Mouse (Mus musculus): ENCODE measurements around the gene Asb6. TPM values are rescaled to one million over a fixed set of nuclear protein-coding genes. Genes with fewer than 3 reads are reported as not detected.

Asb6 gene
- polyA plus RNA-seq, 1 experiment from 2014 or later: 40.4 TPM

DNA sequence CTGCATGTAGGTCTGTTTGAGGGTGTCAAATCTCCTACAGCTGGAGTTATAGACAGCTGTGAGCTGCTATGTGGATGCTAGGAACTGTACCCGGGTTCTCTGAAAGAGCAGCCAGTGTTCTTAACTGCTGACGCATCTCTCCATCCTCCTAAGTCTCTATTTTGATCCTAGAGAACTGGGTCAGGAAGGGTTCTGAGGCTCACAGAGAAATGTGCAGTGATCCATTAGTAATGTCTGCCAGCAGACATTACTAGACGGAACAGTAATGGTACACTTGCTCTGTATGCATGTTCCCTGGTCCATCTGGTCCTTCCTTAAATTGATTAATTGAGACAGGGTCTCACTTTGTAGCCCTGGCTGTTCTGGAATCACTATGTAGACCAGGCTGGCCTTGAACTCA is 30.7 kb downstream of the Asb6 start:
- WGBS: 79% methylated on average over 3 of the region's 3 CpGs
- Histone ChIP-seq H3K4me2 (ENCODE audit: low read depth, severe bottlenecking) (no peak overlapping the region), H3K9ac (ENCODE audit: low read length) (no peak overlapping the region), H3K4me1 (ENCODE audit: control insufficient read depth, insufficient read depth, low read length) (peaks cover 29% of the 10 kb centered on the region), H3K27ac (replicated peaks; ENCODE audit: low read depth, low read length) (no peak overlapping the region), H3K4me3 (ENCODE audit: low read depth, low read length) (no peak overlapping the region), H3K27me3 (ENCODE audit: control insufficient read depth, insufficient read depth, low read length) (peaks cover 7% of the 10 kb centered on the region; the same call in 1 of the 2 replicates), H3K36me3 (ENCODE audit: control insufficient read depth, insufficient read depth, low read length) (no peaks in the 10 kb centered on the region), H3K9me3 (ENCODE audit: control insufficient read depth, low read length) (no peaks in the 10 kb centered on the region)
- ATAC-seq (ENCODE audit: insufficient number of reproducible peaks, low FRiP score, low TSS enrichment, low read depth): no peak
- DNase-seq (ENCODE audit: low spot score): no peak

DNA sequence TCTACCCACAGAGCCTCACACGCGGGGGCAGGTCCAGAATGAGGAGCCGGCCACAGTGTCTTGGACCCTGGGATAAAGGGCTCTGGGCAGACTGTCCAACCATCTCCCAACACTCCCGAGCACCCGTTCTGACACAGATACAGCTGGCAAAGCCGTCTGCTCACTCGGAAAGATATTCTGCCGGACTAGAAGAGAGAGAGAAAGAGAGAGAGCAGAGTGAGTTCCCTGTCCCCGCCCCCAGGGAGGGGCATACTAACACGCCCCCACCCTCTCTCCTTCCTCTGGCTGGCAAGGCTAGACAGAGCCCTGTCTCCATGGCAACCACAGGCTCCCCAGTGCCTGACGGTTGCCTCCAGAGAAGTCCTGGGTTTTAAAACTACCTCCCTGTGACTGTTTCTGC is 33.8 kb downstream of the Asb6 start:
- peak overlapping the region; percentile 64; the same call in 1 of the 2 replicates for H3K27ac ChIP-seq (replicated peaks; ENCODE audit: low read depth, low read length)
- H3K4me1 ChIP-seq (ENCODE audit: control insufficient read depth, insufficient read depth, low read length): peaks cover 27% of the 10 kb centered on the region
- WGBS: 5% methylated on average over 11 of the region's 11 CpGs

DNA sequence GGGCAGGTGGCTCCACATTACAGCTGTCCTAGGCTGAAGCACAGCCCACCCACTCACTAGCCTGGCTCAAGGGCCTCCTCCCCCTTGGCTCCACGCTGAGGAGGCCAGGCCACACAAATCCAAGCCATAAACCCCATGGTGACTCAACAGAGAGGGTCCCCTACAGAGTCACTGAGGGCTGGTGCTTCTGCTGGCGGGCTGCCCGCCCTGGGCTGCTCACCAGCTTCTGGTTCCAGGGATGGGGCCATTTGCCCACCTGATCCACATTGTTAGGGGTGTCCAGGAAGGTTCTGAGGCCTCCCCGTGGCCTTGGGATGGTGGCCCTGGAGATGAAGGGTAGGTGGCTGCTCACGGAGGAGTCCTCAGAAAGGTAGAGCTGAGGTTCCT is 34.3 kb downstream of the Asb6 start:
- WGBS: 45% methylated on average over 5 of the region's 5 CpGs
- DNase-seq (ENCODE audit: low spot score): no peak
- no peaks in the 10 kb centered on the region for H3K9me3 ChIP-seq (ENCODE audit: control insufficient read depth, low read length)
- peak overlapping the region; percentile 45 for H3K4me2 ChIP-seq (ENCODE audit: low read depth, severe bottlenecking)
- no peaks in the 10 kb centered on the region for H3K27me3 ChIP-seq (ENCODE audit: control insufficient read depth, insufficient read depth, low read length)
- H3K9ac ChIP-seq (ENCODE audit: low read length): peak overlapping the region; percentile 34; the same call in 1 of the 2 replicates
- no peaks in the 10 kb centered on the region for H3K36me3 ChIP-seq (ENCODE audit: control insufficient read depth, insufficient read depth, low read length)
- ATAC-seq (ENCODE audit: insufficient number of reproducible peaks, low FRiP score, low TSS enrichment, low read depth): no peak
- peaks cover 26% of the 10 kb centered on the region for H3K4me1 ChIP-seq (ENCODE audit: control insufficient read depth, insufficient read depth, low read length)
- 0 out of 2 replicates have a peak overlapping the region, but pooled peaks have one; percentile 1 for H3K4me3 ChIP-seq (ENCODE audit: low read depth, low read length)
- H3K27ac ChIP-seq (replicated peaks; ENCODE audit: low read depth, low read length): peak overlapping the region; percentile 64; the same call in 1 of the 2 replicates

More for the DNA sequence above, 33.8 kb downstream of the Asb6 start:
- no peak overlapping the region for H3K4me3 ChIP-seq (ENCODE audit: low read depth, low read length)
- no peaks in the 10 kb centered on the region for H3K36me3 ChIP-seq (ENCODE audit: control insufficient read depth, insufficient read depth, low read length)
- H3K4me2 ChIP-seq (ENCODE audit: low read depth, severe bottlenecking): peak overlapping the region; percentile 45
- ATAC-seq (ENCODE audit: insufficient number of reproducible peaks, low FRiP score, low TSS enrichment, low read depth) (peak; percentile 69), DNase-seq (ENCODE audit: low spot score) (peak; percentile 88)
- H3K27me3 ChIP-seq (ENCODE audit: control insufficient read depth, insufficient read depth, low read length): peaks cover under 1% of the 10 kb centered on the region; the same call in 1 of the 2 replicates
- H3K9ac ChIP-seq (ENCODE audit: low read length): peak overlapping the region; percentile 34; the same call in 1 of the 2 replicates
- no peaks in the 10 kb centered on the region for H3K9me3 ChIP-seq (ENCODE audit: control insufficient read depth, low read length)

DNA sequence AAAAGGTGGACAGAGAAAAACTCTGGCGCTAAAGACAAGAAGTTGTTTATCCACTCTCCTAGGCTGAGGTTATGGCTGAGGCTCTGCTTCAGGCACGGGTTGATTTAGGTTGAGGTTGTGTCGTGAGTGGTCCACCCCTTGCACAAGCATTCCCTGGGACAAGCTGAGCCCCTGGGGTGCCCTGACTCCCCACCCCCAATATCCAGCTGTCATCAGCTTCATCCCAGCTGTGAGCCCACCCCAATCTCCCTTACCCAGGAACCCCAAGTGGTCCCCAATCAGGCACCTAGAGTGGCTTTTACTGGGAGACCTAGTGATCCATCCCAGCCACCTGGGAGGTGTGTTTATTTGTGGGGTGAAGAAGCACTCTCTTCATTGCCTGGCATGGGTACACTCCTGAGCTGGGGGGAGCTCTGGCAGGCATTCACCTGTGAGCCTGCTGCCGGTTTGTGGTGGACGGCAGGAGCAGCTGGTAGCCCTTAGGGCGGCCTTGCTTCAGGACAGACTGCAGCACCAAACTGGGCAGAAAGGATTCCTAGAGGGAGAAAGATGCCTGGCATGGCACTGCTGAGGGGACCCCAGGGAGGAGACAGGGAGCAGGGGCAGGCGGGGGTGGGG is 34.8 kb downstream of the Asb6 start:
- Histone ChIP-seq H3K9ac (ENCODE audit: low read length) (no peak overlapping the region), H3K36me3 (ENCODE audit: control insufficient read depth, insufficient read depth, low read length) (no peaks in the 10 kb centered on the region), H3K4me1 (ENCODE audit: control insufficient read depth, insufficient read depth, low read length) (peaks cover 26% of the 10 kb centered on the region), H3K27ac (replicated peaks; ENCODE audit: low read depth, low read length) (peak overlapping the region; percentile 64; the same call in 1 of the 2 replicates), H3K4me2 (ENCODE audit: low read depth, severe bottlenecking) (peak overlapping the region; percentile 53), H3K4me3 (ENCODE audit: low read depth, low read length) (no peak overlapping the region; the same call in 1 of the 2 replicates), H3K27me3 (ENCODE audit: control insufficient read depth, insufficient read depth, low read length) (no peaks in the 10 kb centered on the region), H3K9me3 (ENCODE audit: control insufficient read depth, low read length) (no peaks in the 10 kb centered on the region)
- ATAC-seq (ENCODE audit: insufficient number of reproducible peaks, low FRiP score, low TSS enrichment, low read depth): no peak
- DNase-seq (ENCODE audit: low spot score): no peak
- WGBS: 59% methylated on average over 7 of the region's 7 CpGs

DNA sequence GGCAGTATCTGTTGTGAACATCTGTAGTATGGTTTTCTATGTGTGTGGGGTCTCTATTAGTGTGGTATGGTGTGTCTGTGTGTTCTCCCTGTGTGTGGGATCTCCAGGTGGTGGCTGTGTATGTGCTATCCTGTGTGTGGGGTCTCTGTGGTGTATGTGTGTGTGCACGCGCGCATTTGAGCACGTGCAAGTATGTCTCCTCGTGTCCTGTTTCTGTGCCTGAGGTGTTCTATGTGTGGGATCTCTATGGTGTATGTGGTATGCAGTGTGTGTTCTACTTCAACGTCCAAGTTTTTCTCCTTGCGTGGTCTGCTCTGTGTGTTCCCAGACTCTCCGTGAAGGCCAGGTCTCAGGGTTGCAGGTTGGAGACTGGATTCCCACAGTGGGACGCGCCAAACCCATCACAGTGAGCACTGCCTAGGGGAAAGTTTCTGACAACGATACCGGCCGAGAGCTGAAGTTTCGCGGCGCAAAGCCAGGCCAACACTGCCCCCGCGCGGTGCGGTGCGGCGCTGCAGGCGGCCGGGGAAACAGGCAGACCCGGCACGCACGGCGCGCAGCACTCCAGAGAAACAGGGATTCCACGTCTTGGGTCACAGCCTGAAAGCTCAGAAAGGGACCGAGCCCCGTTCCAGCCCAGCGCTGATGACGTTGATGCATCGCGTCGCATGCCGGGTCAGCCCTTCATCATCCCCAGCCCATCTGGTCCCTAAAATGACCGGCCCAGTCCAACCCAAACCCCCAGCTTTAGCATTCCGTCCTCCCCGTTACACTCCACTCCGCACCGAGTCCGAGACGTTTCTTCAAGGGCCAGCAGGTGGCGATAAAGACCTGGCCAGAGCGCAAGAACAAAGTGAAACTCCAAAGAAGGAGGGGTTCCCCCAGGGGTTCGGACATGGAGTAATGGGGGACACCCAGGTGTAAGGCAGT is 35.7 kb downstream of the Asb6 start:
- DNase-seq (ENCODE audit: low spot score): peak; percentile 98
- no peaks in the 10 kb centered on the region for H3K36me3 ChIP-seq (ENCODE audit: control insufficient read depth, insufficient read depth, low read length)
- no peak overlapping the region for H3K27ac ChIP-seq (replicated peaks; ENCODE audit: low read depth, low read length)
- no peaks in the 10 kb centered on the region for H3K27me3 ChIP-seq (ENCODE audit: control insufficient read depth, insufficient read depth, low read length)
- no peaks in the 10 kb centered on the region for H3K9me3 ChIP-seq (ENCODE audit: control insufficient read depth, low read length)
- peak overlapping the region; percentile 31 for H3K4me3 ChIP-seq (ENCODE audit: low read depth, low read length)
- peak; percentile 70 for ATAC-seq (ENCODE audit: insufficient number of reproducible peaks, low FRiP score, low TSS enrichment, low read depth)
- peak overlapping the region; percentile 70 for H3K9ac ChIP-seq (ENCODE audit: low read length)
- H3K4me1 ChIP-seq (ENCODE audit: control insufficient read depth, insufficient read depth, low read length): peaks cover 26% of the 10 kb centered on the region
- H3K4me2 ChIP-seq (ENCODE audit: low read depth, severe bottlenecking): peak overlapping the region; percentile 53
- WGBS: 6% methylated on average over 48 of the region's 48 CpGs

DNA sequence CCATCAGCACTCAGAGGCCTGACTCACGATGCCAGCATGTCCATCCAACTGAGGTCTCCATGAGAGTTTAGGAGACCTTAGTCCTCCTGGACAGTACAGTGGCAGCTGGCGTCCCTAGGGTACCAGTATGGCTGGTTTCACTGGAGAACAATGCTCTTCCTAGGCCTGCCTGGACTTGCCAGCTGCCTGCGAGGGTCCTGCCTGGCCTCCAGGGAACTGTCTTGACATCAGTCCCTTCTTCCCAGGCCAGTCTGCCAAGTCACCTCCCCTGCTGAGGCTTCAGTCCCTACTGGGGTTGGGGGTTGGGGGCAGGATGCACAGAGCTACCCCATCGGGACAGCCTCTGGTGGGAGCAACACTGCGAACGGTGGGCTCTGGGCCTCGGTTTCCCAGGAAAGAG is 38.1 kb downstream of the Asb6 start:
- Histone ChIP-seq H3K36me3 (ENCODE audit: control insufficient read depth, insufficient read depth, low read length) (no peaks in the 10 kb centered on the region), H3K9me3 (ENCODE audit: control insufficient read depth, low read length) (no peaks in the 10 kb centered on the region), H3K27me3 (ENCODE audit: control insufficient read depth, insufficient read depth, low read length) (no peaks in the 10 kb centered on the region), H3K9ac (ENCODE audit: low read length) (no peak overlapping the region), H3K4me3 (ENCODE audit: low read depth, low read length) (no peak overlapping the region), H3K4me1 (ENCODE audit: control insufficient read depth, insufficient read depth, low read length) (peaks cover 31% of the 10 kb centered on the region), H3K4me2 (ENCODE audit: low read depth, severe bottlenecking) (no peak overlapping the region), H3K27ac (replicated peaks; ENCODE audit: low read depth, low read length) (no peak overlapping the region)
- 85% methylated on average over 7 of the region's 7 CpGs for WGBS
- DNase-seq (ENCODE audit: low spot score) (no peak), ATAC-seq (ENCODE audit: insufficient number of reproducible peaks, low FRiP score, low TSS enrichment, low read depth) (no peak)

DNA sequence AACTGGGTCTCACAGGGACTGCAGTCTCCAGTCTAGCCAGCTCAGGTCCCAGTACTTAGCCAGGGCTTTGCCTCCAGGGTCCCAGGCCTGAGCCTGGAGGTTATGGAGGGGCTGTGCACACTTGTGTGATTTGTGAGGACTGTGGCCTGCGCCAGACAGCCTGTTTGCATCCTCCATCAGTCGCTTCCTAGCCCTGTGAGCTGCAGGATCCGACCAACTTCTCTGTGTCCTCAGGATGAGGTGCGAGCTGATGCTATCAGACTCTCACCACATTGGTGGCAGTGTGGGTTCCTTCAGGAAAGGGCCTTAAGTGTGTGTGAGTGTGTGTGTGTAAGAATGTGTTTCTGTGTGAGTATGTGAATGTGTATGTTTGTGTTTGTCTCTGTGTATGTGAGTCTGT is 42.7 kb downstream of the Asb6 start:
- 42% methylated on average over 4 of the region's 4 CpGs for WGBS
- H3K4me2 ChIP-seq (ENCODE audit: low read depth, severe bottlenecking): no peak overlapping the region

More for the DNA sequence above, 42.7 kb downstream of the Asb6 start:
- no peaks in the 10 kb centered on the region for H3K36me3 ChIP-seq (ENCODE audit: control insufficient read depth, insufficient read depth, low read length)
- ATAC-seq (ENCODE audit: insufficient number of reproducible peaks, low FRiP score, low TSS enrichment, low read depth) (no peak), DNase-seq (ENCODE audit: low spot score) (no peak)
- 0 out of 2 replicates have a peak overlapping the region, but pooled peaks have one; percentile 3 for H3K27ac ChIP-seq (replicated peaks; ENCODE audit: low read depth, low read length)
- 0 out of 2 replicates have a peak overlapping the region, but pooled peaks have one; percentile 13 for H3K9ac ChIP-seq (ENCODE audit: low read length)
- H3K4me3 ChIP-seq (ENCODE audit: low read depth, low read length): no peak overlapping the region
- no peaks in the 10 kb centered on the region for H3K9me3 ChIP-seq (ENCODE audit: control insufficient read depth, low read length)
- H3K27me3 ChIP-seq (ENCODE audit: control insufficient read depth, insufficient read depth, low read length): no peaks in the 10 kb centered on the region
- H3K4me1 ChIP-seq (ENCODE audit: control insufficient read depth, insufficient read depth, low read length): peaks cover 28% of the 10 kb centered on the region
